Mouse (Mus musculus) stomach, postnatal 0 days (tissue): ENCODE results near the gene Fam193a. TPM values are rescaled to one million over a fixed set of nuclear protein-coding genes. Genes with fewer than 3 reads are reported as not detected.

Source experiments
- ATAC-seq: fragments of 200-750 bp; cut with Nextera tagmentation; 2 replicates; pipeline ENCODE4 v1.8.0; 2017; ENCODE audit not compliant: low FRiP score, low TSS enrichment
- DNase-seq: peaks from one replicate; pipeline ENCODE4 v3.0.0-alpha.2; 2016; ENCODE audit warnings: low spot score
- H3K27ac ChIP-seq: fragments of 300-500 bp; sonication (generic); replicated peaks from 2 replicates; pipeline ENCODE4 v1.5.1; 2014; ENCODE audit warnings: mild to moderate bottlenecking, control low read depth
- H3K27me3 ChIP-seq: fragments of 300-500 bp; sonication (generic); 2 replicates; pipeline ENCODE4 v1.6.1; 2014; ENCODE audit warnings: low read length; ENCODE audit not compliant: control insufficient read depth, insufficient read depth
- H3K36me3 ChIP-seq: fragments of 300-500 bp; sonication (generic); 2 replicates; pipeline ENCODE4 v1.6.1; 2014; ENCODE audit warnings: low read length, mixed read lengths; ENCODE audit not compliant: control insufficient read depth, insufficient read depth
- H3K4me1 ChIP-seq: fragments of 300-500 bp; sonication (generic); replicated peaks from 2 replicates; pipeline ENCODE4 v1.6.1; 2014; ENCODE audit warnings: antibody characterized with exemption; ENCODE audit not compliant: control insufficient read depth, insufficient read depth
- H3K4me2 ChIP-seq: fragments of 300-500 bp; sonication (generic); replicated peaks from 2 replicates; pipeline ENCODE4 v1.6.1; 2014; ENCODE audit warnings: low read depth, mild to moderate bottlenecking, control low read depth, moderate library complexity
- H3K4me3 ChIP-seq: fragments of 300-500 bp; sonication (generic); 2 replicates; pipeline ENCODE4 v1.5.1; 2014; ENCODE audit warnings: low read depth, low read length, control low read depth
- H3K9ac ChIP-seq: fragments of 300-500 bp; sonication (generic); 2 replicates; pipeline ENCODE4 v1.6.1; 2014; ENCODE audit warnings: mild to moderate bottlenecking, low read length, control low read depth, mixed read lengths
- H3K9me3 ChIP-seq: fragments of 300-500 bp; sonication (generic); 2 replicates; pipeline ENCODE4 v1.6.1; 2016; ENCODE audit warnings: low read length; ENCODE audit not compliant: control insufficient read depth
- CTCF ChIP-seq: IDR thresholded peaks from 2 replicates; pipeline ENCODE4 v1.5.1; 2016; ENCODE audit warnings: antibody characterized with exemption, low read depth, mild to moderate bottlenecking, moderate library complexity
- EP300 ChIP-seq: optimal IDR thresholded peaks from 2 replicates; pipeline ENCODE3; 2016; ENCODE audit warnings: antibody characterized with exemption
- WGBS: fragments of 180-500 bp; shearing (Covaris S2); extraction: QIAGEN DNeasy Blood & Tissue Kit; methylation state at CpG from one replicate; pipeline ENCODE4 v1.1.7; 2014; 5-methylcytosine and 5-hydroxymethylcytosine counted together
- polyA plus RNA-seq: library from polyadenylated mRNA; unstranded; fragments of >200 nt; fragmentation: Nextera tagmentation; extraction: Ambion mirVana; gene quantifications from 2 replicates; pipeline ENCODE4 v1.2.1, GENCODE M21; 2015

Gene Fam193a
- polyA plus RNA-seq, 1 experiment from 2014 or later, result 3.5 TPM

DNA sequence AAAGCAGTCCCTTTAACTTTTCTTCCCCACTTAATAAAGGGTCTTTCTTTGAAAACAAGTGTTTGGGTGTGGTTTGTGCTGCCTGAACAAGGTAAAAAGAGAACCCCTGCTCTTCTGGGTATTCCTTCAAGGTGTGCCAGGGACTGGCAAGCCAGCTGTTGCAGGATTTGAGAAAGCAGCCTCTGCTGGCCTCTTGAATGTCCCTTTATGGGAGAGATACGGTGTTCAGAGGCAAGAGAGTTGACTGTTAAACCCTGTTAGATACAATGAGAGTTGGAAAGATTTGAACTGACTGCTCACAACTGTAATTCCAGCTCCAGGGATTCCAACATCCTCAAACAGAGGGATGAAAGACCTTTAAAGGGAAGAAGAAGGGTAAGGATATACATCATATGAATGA is 35.7 kb upstream of the Fam193a start:
- H3K27ac ChIP-seq, result no peak overlapping the region
- ATAC-seq (no peak), DNase-seq (no peak)
- TF ChIP-seq CTCF, result no peak
- H3K4me2 ChIP-seq, result no peak overlapping the region
- H3K4me1 ChIP-seq, result peaks cover 4% of the 10 kb centered on the region; the same call in 1 of the 2 replicates
- no peaks in the 10 kb centered on the region for H3K36me3 ChIP-seq
- H3K9me3 ChIP-seq, result no peaks in the 10 kb centered on the region
- no peaks in the 10 kb centered on the region for H3K27me3 ChIP-seq
- 93% methylated on average over 1 of the region's 1 CpGs for WGBS
- no peak overlapping the region for H3K9ac ChIP-seq
- H3K4me3 ChIP-seq, result no peak overlapping the region

DNA sequence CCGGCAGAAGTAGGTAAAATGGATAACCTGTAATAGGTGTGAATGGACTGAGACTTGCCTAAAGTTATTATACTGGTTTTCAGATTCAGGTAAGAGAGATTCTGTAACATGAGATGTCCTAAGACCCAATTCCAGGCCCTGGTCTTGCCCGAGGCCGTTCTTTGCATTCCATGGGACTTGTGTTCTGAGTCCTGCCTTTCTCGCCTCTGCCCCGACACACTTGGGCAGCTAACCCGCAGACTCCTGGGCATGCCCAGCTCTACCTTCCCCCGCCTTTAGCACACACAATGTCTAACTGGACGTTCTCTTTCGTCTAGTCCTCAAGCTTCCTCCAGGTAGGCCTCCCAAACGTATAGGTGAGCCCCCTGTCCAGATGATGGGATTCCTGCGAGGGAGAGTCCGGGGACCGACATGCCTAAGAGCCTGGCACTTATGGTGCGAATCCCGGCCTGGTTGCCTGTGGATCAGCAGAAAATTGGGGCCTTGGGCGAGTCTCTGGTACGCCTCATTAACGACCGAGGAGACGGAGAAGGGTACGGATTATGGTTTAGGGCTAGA is 34.1 kb upstream of the Fam193a start:
- DNase-seq, result no peak

GRCm38 (mm10) chr5:34336097-34336774 is 33.5 kb upstream of the Fam193a start, which contains the start of gene Rnf4:
TSS of gene Rnf4 (plus strand) at chr5:34336289.
- Histone ChIP-seq H3K4me2 (peak within 1 kb of the TSS; percentile 87), H3K36me3 (no peaks in the 10 kb centered on the region), H3K27me3 (no peaks in the 10 kb centered on the region), H3K4me1 (peaks cover 4% of the 10 kb centered on the region; the same call in 1 of the 2 replicates), H3K27ac (peak within 1 kb of the TSS; percentile 99), H3K9me3 (no peaks in the 10 kb centered on the region), H3K9ac (peak within 1 kb of the TSS; percentile 97), H3K4me3 (peak within 1 kb of the TSS; percentile 89)
- DNase-seq, result peak; percentile 99
- under 1% methylated on average over 67 of the region's 67 CpGs for WGBS
- TF ChIP-seq CTCF (no peak), EP300 (peak; percentile 96)
- ATAC-seq, result peak; percentile 97

More for the DNA sequence above, 34.1 kb upstream of the Fam193a start:
- Histone ChIP-seq H3K4me2 (peak overlapping the region; percentile 87), H3K4me3 (peak overlapping the region; percentile 89), H3K9ac (peak overlapping the region; percentile 90), H3K27me3 (no peaks in the 10 kb centered on the region), H3K27ac (peak overlapping the region; percentile 89), H3K4me1 (peaks cover 4% of the 10 kb centered on the region; the same call in 1 of the 2 replicates), H3K36me3 (no peaks in the 10 kb centered on the region), H3K9me3 (no peaks in the 10 kb centered on the region)
- no peak for TF ChIP-seq EP300
- TF ChIP-seq CTCF, result no peak
- peak; percentile 41 for ATAC-seq
- 2% methylated on average over 21 of the region's 21 CpGs for WGBS

GRCm38 (mm10) chr5:34336775-34337450 is 32.8 kb upstream of the Fam193a start:
- under 1% methylated on average over 42 of the region's 42 CpGs for WGBS
- peak; percentile 74 for ATAC-seq
- Histone ChIP-seq H3K27ac (peak overlapping the region; percentile 99), H3K4me1 (peaks cover 4% of the 10 kb centered on the region; the same call in 1 of the 2 replicates), H3K4me3 (peak overlapping the region; percentile 89), H3K27me3 (no peaks in the 10 kb centered on the region), H3K36me3 (no peaks in the 10 kb centered on the region), H3K4me2 (peak overlapping the region; percentile 56), H3K9ac (peak overlapping the region; percentile 97), H3K9me3 (no peaks in the 10 kb centered on the region)
- DNase-seq, result peak; percentile 86
- no peak for TF ChIP-seq EP300
- TF ChIP-seq CTCF, result no peak

DNA sequence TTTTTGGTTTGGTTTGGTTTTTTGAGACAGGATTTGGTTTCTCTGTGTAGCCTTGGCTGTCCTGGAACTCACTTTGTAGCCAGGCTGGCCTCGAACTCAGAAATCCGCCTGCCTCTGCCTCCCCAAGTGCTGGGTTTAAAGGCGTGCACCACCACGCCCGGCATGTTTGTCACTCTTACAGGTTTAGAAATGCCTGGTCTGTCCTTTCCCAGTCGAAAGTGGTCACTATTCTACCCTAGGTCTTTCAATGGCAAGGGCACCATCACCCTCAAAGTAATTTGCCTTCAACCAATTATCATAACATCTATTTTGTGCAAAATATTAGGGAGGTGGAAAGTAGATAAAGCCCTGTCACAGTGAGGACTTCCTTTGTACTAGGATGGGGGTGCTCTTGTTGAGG is 29.5 kb upstream of the Fam193a start:
- H3K4me2 ChIP-seq, result no peak overlapping the region
- no peak for TF ChIP-seq EP300
- TF ChIP-seq CTCF, result no peak
- ATAC-seq, result no peak
- H3K4me3 ChIP-seq, result no peak overlapping the region
- H3K27ac ChIP-seq, result no peak overlapping the region
- DNase-seq, result no peak
- no peak overlapping the region for H3K9ac ChIP-seq
- no peaks in the 10 kb centered on the region for H3K9me3 ChIP-seq
- peaks cover 4% of the 10 kb centered on the region; the same call in 1 of the 2 replicates for H3K4me1 ChIP-seq
- H3K27me3 ChIP-seq, result no peaks in the 10 kb centered on the region
- 92% methylated on average over 6 of the region's 6 CpGs for WGBS
- no peaks in the 10 kb centered on the region; the same call in none of the 2 replicates for H3K36me3 ChIP-seq
